Mouse (Mus musculus) testis, adult 2 months (tissue): Measurements from ENCODE around the gene Ccdc162. TPM values are rescaled to one million over a fixed set of nuclear protein-coding genes. Genes with fewer than 3 reads are reported as not detected.

ENCODE experiments used
- H3K27ac ChIP-seq: fragments of 200-500 bp; 2 replicates; pipeline ENCODE4 v1.5.1; 2012; ENCODE audit warnings: low read depth, low read length; ENCODE audit not compliant: control insufficient read depth, insufficient read depth
- H3K27me3 ChIP-seq: fragments of 200-500 bp; 2 replicates; pipeline ENCODE4 v1.6.1; 2012; ENCODE audit warnings: mild to moderate bottlenecking, low read length, moderate library complexity; ENCODE audit not compliant: control insufficient read depth, insufficient read depth
- H3K36me3 ChIP-seq: fragments of 200-500 bp; 2 replicates; pipeline ENCODE4 v1.6.1; 2012; ENCODE audit warnings: mild to moderate bottlenecking, low read length; ENCODE audit not compliant: control insufficient read depth, insufficient read depth
- H3K4me1 ChIP-seq: fragments of 200-500 bp; 2 replicates; pipeline ENCODE4 v1.6.1; 2012; ENCODE audit warnings: low read length; ENCODE audit not compliant: control insufficient read depth, insufficient read depth
- H3K4me3 ChIP-seq: fragments of 200-500 bp; 2 replicates; pipeline ENCODE4 v1.5.1; 2012; ENCODE audit warnings: low read depth, mild to moderate bottlenecking, low read length, moderate library complexity, mixed read lengths; ENCODE audit not compliant: control insufficient read depth
- CTCF ChIP-seq: fragments of 200-500 bp; IDR thresholded peaks from 2 replicates; pipeline ENCODE4 v1.5.1; 2012; ENCODE audit warnings: low read depth, mild to moderate bottlenecking, inconsistent platforms, low read length, moderate library complexity; ENCODE audit not compliant: control insufficient read depth, insufficient read depth, insufficient replicate concordance
- POLR2A ChIP-seq: fragments of 200-500 bp; IDR thresholded peaks from 2 replicates; pipeline ENCODE4 v1.6.1; 2012; ENCODE audit warnings: low read depth, mild to moderate bottlenecking, inconsistent platforms, low read length, moderate library complexity; ENCODE audit not compliant: control insufficient read depth
- polyA plus RNA-seq: library from polyadenylated mRNA; depleted of rRNA; stranded (reverse); fragments of >200 nt; gene quantifications from 2 replicates; pipeline ENCODE4 v1.2.3, GENCODE M21; 2012

Gene Ccdc162
- polyA plus RNA-seq, 1 experiment: 0.56 TPM

GRCm38 (mm10) chr10:41731932-41732331 is 15.5 kb upstream of the Ccdc162 start:
- peaks cover 1% of the 10 kb centered on the region; the same call in 1 of the 2 replicates for H3K36me3 ChIP-seq
- no peak overlapping the region for H3K27ac ChIP-seq
- H3K4me3 ChIP-seq: no peak overlapping the region
- H3K4me1 ChIP-seq: no peaks in the 10 kb centered on the region
- TF ChIP-seq POLR2A: no peak
- TF ChIP-seq CTCF: no peak
- no peaks in the 10 kb centered on the region for H3K27me3 ChIP-seq

- TF ChIP-seq CTCF (no peak), POLR2A (no peak)
- Histone ChIP-seq H3K36me3 (peaks cover 1% of the 10 kb centered on the region; the same call in 1 of the 2 replicates), H3K27me3 (no peaks in the 10 kb centered on the region), H3K27ac (no peak overlapping the region), H3K4me3 (no peak overlapping the region), H3K4me1 (no peaks in the 10 kb centered on the region)
These were observed 14.3 kb upstream of the Ccdc162 start for GRCm38 (mm10) chr10:41730746-41731145.

GRCm38 (mm10) chr10:41726215-41726614 is 9.8 kb upstream of the Ccdc162 start:
- H3K27me3 ChIP-seq: no peaks in the 10 kb centered on the region
- no peaks in the 10 kb centered on the region for H3K4me1 ChIP-seq
- H3K4me3 ChIP-seq: no peak overlapping the region
- no peak for TF ChIP-seq CTCF
- TF ChIP-seq POLR2A: no peak
- no peak overlapping the region for H3K27ac ChIP-seq
- peaks cover 3% of the 10 kb centered on the region for H3K36me3 ChIP-seq

GRCm38 (mm10) chr10:41719587-41719986 is 3.2 kb upstream of the Ccdc162 start:
- H3K4me1 ChIP-seq: no peaks in the 10 kb centered on the region
- no peak overlapping the region for H3K27ac ChIP-seq
- H3K27me3 ChIP-seq: no peaks in the 10 kb centered on the region
- H3K36me3 ChIP-seq: peaks cover 2% of the 10 kb centered on the region
- H3K4me3 ChIP-seq: no peak overlapping the region
- TF ChIP-seq CTCF: no peak
- no peak for TF ChIP-seq POLR2A

GRCm38 (mm10) chr10:41715557-41715956 is 877 bp downstream of the Ccdc162 start:
- no peak overlapping the region for H3K27ac ChIP-seq
- no peaks in the 10 kb centered on the region for H3K36me3 ChIP-seq
- H3K4me3 ChIP-seq: no peak overlapping the region
- no peak for TF ChIP-seq POLR2A
- TF ChIP-seq CTCF: no peak
- H3K27me3 ChIP-seq: no peaks in the 10 kb centered on the region
- H3K4me1 ChIP-seq: no peaks in the 10 kb centered on the region

GRCm38 (mm10) chr10:41711467-41711866 is 5.0 kb downstream of the Ccdc162 start:
- Histone ChIP-seq H3K27me3 (no peaks in the 10 kb centered on the region), H3K36me3 (no peaks in the 10 kb centered on the region), H3K27ac (no peak overlapping the region), H3K4me3 (no peak overlapping the region), H3K4me1 (no peaks in the 10 kb centered on the region)
- TF ChIP-seq CTCF (no peak), POLR2A (no peak)

GRCm38 (mm10) chr10:41710773-41711172 is 5.7 kb downstream of the Ccdc162 start:
- TF ChIP-seq POLR2A (no peak), CTCF (no peak)
- Histone ChIP-seq H3K36me3 (no peaks in the 10 kb centered on the region), H3K27me3 (no peaks in the 10 kb centered on the region), H3K4me1 (no peaks in the 10 kb centered on the region), H3K4me3 (no peak overlapping the region), H3K27ac (no peak overlapping the region)

GRCm38 (mm10) chr10:41709341-41709740 is 7.1 kb downstream of the Ccdc162 start:
- no peak for TF ChIP-seq POLR2A
- TF ChIP-seq CTCF: no peak
- H3K27me3 ChIP-seq: no peaks in the 10 kb centered on the region
- H3K36me3 ChIP-seq: no peaks in the 10 kb centered on the region
- no peak overlapping the region for H3K27ac ChIP-seq
- no peak overlapping the region for H3K4me3 ChIP-seq
- H3K4me1 ChIP-seq: no peaks in the 10 kb centered on the region
